Mouse (Mus musculus) gastrocnemius, adult 2 months (tissue): ENCODE measurements around the gene Kcnk3. TPM values are rescaled to one million over a fixed set of nuclear protein-coding genes. Genes with fewer than 3 reads are reported as not detected.

Experiments
- DNase-seq: peaks from one replicate; pipeline ENCODE4 v3.0.0; 2022
- H3K27ac ChIP-seq: fragments of 200-600 bp; 2 replicates; pipeline ENCODE4 v1.8.1; 2022; ENCODE audit warnings: mild to moderate bottlenecking
- H3K4me3 ChIP-seq: fragments of 200-600 bp; 2 replicates; pipeline ENCODE4 v1.8.1; 2022; ENCODE audit warnings: mild to moderate bottlenecking, moderate library complexity
- CTCF ChIP-seq: fragments of 200-600 bp; IDR thresholded peaks from 2 replicates; pipeline ENCODE4 v1.8.1; 2022; ENCODE audit warnings: antibody characterized with exemption, mild to moderate bottlenecking, moderate library complexity
- intact Hi-C: fragments of 180-260 bp; cut with DNase I; formaldehyde crosslinking; loops from one replicate; pipeline ENCODE4 v1.15.1; 2025
- long read RNA-seq, 2 experiments: library from polyadenylated mRNA; stranded (forward); transcript quantifications; one replicate each; pipeline ENCODE4 v2.0.0; 2021
- total RNA-seq, 2 experiments: library from RNA; stranded (reverse); gene quantifications; 2 replicates each; pipeline ENCODE4 v1.2.3; 2021

Kcnk3 gene
- total RNA-seq, result under 1 TPM; 0.26 to 0.33 TPM
- long read RNA-seq, experiment 1, partial matches to known transcripts, result 0 of 2 reads
- long read RNA-seq, experiment 1, other reads (novel, unspliced or antisense), result 1 of 2 reads
- long read RNA-seq, experiment 2, partial matches to known transcripts, result 0 of 2 reads
- long read RNA-seq, experiment 2, other reads (novel, unspliced or antisense), result 2 of 2 reads

DNA sequence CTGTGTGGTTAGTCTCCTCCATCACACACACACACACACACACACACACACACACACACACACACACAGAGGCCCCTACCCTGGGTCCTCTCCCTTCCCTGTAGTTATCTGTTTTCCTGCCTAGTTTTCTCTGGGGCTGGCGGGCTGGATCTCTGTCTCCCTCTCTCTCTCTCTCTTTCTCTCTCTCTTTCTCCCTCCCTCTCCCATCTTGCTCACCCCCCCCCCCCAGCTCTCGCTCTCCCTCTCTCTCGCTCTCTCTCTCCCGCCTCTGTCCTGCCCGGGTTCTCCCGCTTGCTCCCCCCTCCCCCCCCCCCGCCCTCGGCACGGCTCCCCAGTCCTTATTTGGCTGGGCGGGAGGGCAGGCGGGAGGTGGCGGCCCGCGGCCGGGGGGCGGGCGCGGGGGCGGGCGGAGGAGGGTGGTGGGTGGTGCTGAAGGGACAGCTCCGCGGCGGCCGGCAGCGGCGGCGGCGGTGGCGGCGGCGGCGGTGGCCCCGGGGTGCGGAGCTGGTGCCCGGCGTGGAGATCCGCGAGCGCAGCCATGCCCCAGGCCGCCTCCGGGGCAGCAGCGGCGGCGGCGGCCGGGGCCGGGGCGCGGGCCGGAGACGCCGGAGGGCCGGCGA lies at the start of gene Kcnk3:
Gene Kcnk3 (plus strand): TSS at position 490 of the 620 bp plus-strand sequence.
- H3K27ac ChIP-seq, result 0 out of 2 replicates have a peak within 1 kb of the TSS, but pooled peaks have one; percentile 24
- H3K4me3 ChIP-seq, result peak within 1 kb of the TSS; percentile 67
- intact Hi-C loops, result no loop called here
- peak; percentile 87 for DNase-seq
- TF ChIP-seq CTCF, result no peak

DNA sequence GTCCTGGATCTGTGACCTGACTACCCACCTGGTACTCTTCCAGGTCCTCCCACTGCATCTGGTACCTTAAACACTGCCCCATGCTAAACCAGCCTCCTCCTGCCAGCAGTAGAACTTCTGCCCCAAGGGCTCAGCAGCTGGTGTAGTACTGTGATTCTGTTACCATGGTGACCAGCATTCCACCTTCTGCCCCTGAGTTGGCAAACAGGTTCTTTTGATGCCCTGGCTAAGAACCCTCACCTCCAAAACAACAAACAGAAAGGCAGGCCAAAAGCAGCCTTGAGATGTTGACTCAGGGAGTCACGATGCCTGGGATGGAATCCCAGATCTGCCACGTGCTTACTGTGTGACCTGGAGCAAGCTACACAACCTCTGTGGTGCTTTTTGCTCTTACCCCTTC lies 42.3 kb upstream of the Kcnk3 start, which contains the start of gene Cib4:
Gene Cib4 (minus strand): TSS at position 139 of the 400 bp plus-strand sequence.
- DNase-seq, result no peak
- no peak within 1 kb of the TSS for H3K27ac ChIP-seq
- TF ChIP-seq CTCF, result no peak
- no peak within 1 kb of the TSS for H3K4me3 ChIP-seq
- intact Hi-C loops, result no loop called here

DNA sequence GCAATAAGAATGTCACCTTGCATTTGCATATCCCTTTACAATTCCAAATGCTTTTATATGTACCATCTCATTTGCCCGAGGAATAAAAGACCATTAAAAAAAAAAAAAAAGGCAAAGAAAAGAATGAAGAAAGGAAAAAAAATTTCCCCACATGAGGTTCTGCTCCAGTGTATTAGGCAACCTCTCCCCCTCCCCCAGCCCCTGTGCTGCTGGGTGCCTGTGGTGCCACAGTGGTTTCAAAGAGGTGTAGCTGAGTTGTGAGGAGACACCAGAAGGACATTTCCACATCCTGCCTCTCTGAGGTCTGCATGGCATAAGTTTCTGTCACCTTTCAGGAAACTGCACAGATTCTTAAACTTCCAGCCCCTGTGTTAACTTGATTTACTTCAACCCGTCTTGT lies 39.3 kb upstream of the Kcnk3 start:
- DNase-seq, result no peak
- TF ChIP-seq CTCF, result no peak
- Histone ChIP-seq H3K27ac (no peak overlapping the region), H3K4me3 (no peak overlapping the region)
- intact Hi-C loops, result no loop called here

DNA sequence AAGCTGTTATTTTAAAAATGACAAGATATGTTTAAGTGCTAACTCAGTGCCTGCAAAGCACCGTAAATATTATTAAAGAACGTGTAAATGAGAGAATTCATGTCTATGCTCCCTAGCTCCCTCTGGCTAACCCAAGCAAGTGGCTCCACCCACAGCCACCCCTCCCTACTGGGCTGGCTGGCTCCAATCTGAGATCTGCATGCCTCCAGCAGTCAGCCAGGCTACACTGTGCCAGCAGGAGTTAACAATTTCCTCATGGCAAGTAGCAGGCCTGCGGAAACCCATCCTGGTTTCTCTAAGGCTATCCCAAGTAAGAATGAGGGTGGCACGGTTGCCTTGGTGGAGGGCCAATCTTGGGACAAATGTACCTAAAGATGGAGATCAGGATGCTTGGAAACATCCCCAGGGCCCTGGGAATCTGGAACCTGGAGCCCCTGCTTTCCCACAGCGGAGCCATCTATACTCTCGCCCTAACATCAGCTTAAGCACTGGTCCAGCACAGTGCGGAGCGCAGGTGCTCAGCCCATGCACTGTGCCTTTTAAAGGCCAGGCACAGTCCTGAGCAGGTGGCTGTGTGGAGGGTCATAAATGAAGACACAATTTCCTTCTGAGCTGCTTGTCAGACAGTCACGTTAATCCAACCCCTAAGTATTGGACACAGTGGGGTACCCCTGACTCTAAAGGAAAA lies 37.5 kb upstream of the Kcnk3 start:
- H3K4me3 ChIP-seq, result no peak overlapping the region
- intact Hi-C loops, result no loop called here
- no peak for DNase-seq
- no peak overlapping the region for H3K27ac ChIP-seq
- no peak for TF ChIP-seq CTCF

DNA sequence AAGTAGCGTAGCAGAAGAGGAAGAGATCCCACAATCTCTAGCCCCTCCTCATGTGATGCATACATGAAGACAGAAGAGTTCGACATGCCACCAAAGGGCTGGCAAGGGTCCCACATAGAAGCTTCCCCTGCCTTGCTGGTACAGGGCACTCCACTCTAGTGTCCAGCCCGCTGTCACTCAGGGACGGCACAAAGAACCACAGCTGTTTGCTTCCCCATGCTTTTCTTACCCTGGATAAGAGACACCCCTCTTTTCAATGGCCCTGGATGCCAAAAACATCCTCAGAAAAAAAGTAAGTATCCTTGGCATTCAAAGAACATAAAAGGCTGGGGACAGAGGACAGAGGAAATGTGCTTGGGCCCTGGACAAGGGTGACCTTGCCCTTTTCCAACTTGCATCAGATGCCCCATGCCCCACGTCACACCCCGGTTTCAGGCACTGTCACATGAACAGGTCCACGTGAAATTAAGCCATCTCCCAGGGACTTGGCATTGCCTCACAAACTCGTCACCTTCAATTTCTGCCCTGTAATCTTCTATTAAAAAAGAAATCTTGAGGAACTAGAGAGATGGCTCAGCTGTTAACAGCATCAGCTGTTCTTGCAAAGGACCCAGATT lies 36.8 kb upstream of the Kcnk3 start:
- no peak for DNase-seq
- no peak overlapping the region for H3K4me3 ChIP-seq
- TF ChIP-seq CTCF, result no peak
- intact Hi-C loops, result no loop called here
- no peak overlapping the region for H3K27ac ChIP-seq

DNA sequence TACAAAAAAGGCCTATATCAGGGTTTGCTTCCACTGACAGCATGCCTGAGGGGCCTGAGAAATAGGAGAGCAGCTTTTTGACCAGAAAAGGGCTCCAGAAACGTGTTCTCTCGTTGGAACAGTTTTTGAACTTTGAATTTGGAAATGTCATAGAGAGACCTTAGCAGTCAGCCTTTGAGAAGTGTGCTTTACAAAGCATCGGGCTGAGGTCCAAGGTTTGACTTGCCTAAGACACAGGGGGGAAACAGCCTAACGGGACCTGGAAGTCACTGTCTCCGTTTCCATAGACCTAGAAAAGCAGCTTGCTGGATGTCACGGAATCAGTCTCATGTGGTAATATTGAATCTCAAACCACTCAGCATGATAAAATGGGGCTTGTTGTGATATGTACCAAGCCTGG lies 36.0 kb upstream of the Kcnk3 start:
- no peak for TF ChIP-seq CTCF
- intact Hi-C loops, result no loop called here
- no peak for DNase-seq
- no peak overlapping the region for H3K4me3 ChIP-seq
- no peak overlapping the region for H3K27ac ChIP-seq

DNA sequence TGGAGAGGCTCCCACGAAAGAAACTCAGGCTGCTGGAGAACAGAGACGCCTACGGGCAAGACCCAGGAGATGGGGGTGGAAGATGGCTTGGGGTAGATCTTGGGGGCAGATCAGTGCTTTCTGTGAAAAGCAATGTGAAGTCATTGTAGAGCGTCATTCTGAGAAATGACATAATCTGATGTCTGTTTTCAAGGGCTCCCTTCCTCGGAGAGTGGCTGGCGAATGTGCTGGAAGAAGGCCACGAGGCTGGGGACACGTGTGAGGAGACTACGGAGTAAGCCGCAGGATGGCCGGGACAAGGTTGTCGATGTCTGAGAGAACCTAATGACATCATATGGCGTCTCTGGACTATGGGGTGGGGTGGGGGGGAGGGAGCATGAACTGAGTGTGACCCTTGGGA lies 34.0 kb upstream of the Kcnk3 start:
- no peak overlapping the region for H3K27ac ChIP-seq
- no peak for TF ChIP-seq CTCF
- intact Hi-C loops, result no loop called here
- H3K4me3 ChIP-seq, result no peak overlapping the region
- no peak for DNase-seq

DNA sequence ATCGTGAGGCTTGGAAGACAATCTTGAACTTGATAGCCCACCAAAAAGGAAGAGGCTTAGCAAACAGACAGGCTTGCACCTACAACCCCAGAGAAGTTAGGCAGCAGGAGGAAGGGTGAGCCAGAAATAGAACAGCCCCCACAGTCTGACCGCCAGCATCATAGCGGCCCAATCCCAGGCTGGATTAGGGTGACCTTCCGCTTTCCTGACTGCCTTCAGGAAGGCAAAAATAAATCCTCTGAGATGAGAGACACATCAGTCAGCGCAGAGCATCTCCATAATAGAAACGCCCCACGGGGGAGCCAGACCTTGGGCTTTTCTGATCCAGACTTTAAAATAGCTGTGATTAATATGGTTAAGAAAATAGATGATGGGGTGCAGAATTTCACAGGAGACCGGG lies 33.0 kb upstream of the Kcnk3 start:
- no peak for TF ChIP-seq CTCF
- Histone ChIP-seq H3K4me3 (no peak overlapping the region), H3K27ac (no peak overlapping the region)
- no peak for DNase-seq
- intact Hi-C loops, result no loop called here

DNA sequence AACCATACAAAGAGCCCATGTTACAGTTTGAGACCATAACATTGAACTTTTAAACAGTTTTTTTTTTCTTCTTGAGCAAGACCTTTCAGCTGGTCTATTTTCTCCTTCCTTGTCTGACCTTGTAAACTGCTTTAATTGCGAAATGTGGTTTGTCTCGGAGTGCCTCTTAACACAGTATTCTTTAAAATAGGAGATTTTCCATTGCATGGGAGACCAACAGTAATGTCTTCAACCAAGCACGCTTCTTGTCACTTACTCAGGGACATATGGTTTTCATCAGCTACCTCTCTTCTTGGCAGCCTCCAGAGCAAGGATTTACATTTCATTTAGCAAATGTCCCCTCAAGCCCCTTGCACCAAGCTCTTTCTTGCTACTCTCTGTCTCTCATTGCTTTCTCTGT lies 31.7 kb upstream of the Kcnk3 start:
- intact Hi-C loops, result no loop called here
- H3K27ac ChIP-seq, result no peak overlapping the region
- TF ChIP-seq CTCF, result no peak
- H3K4me3 ChIP-seq, result no peak overlapping the region
- DNase-seq, result no peak

DNA sequence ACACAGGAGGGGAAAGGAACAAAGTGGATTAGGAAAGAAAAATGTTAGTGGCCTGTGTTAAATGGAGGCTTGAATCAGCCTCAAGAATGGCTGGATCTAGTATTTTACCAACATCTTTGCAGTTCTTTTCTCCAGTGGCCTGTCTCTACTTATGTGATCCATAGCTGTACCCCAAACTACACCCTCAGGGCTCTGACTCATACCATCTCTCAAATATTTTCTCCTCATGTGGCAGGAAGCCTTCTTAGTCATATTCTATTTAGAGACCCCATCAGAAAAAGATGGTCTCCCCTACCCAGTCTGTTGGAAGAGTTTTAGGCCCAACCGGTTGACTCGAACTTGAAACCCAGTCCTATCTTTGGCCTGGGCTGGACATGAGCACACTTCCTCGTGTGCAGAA lies 28.5 kb upstream of the Kcnk3 start:
- no peak for DNase-seq
- TF ChIP-seq CTCF, result no peak
- Histone ChIP-seq H3K27ac (no peak overlapping the region), H3K4me3 (no peak overlapping the region)
- intact Hi-C loops, result no loop called here

DNA sequence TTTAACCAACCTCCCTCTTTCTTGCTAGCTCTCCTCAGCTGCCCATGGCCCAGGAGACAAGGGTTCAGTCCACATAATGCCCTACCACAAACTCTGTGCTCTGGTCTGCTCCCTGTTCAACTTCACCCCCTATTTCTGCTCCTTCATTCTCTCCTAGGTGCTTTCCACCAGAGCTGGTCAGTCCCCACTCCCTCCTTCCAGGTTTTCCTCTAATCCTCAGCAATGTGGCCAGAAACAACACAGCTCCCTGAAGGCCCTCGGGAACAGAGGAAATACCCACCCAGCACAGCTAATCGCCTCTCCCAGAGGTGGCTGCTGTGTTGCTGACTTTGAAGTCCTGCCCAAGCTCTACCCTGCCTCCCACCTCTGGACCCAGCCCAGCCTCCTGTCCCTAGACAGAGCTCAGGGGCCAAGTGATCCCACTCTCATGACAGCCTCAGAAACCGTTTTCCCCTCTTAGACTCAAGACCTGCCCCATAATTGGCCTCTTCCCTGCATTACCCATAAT lies 27.9 kb upstream of the Kcnk3 start:
- intact Hi-C loops, result no loop called here
- H3K4me3 ChIP-seq, result no peak overlapping the region
- no peak overlapping the region for H3K27ac ChIP-seq
- DNase-seq, result no peak
- no peak for TF ChIP-seq CTCF

DNA sequence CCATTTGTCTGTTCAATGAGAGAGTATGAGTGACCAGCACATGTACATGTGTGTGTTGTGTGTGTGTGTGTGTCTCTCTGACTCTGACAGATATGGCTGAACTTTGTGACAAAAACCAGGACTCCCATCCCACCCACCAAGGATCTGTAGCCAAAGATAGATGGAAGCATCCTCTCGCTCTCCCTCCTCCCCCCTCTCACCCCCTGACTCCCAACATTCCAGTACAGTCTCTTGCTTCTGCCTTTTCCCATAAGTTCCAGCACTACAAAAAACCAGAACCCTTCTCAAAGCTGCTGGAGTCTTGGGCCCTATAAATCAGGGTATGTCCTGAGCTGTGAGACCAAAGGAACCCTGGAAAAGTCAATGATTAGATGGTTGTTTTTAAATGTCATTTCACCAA lies 19.5 kb upstream of the Kcnk3 start:
- DNase-seq, result no peak
- TF ChIP-seq CTCF, result no peak
- no peak overlapping the region for H3K4me3 ChIP-seq
- intact Hi-C loops, result no loop called here
- no peak overlapping the region for H3K27ac ChIP-seq

DNA sequence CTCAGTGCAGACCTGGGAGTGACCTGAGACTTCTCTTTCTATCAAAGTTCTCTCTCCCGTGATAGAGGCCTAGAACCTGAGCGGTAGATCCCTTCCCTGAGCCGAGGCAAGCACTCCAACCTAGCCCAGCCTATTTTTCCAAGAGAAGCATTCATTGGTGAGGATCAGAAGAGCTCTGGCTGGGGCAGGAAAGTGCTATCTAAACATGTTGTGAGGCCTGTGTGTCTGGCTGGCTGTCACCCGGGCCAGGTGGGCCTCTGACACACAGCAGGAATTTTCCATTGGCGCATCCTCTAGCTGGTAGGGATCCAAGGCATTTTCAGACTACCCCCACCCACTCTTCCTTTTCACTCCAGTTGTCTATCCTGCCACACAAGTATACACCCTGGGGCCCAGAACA lies 16.1 kb upstream of the Kcnk3 start:
- intact Hi-C loops, result no loop called here
- Histone ChIP-seq H3K27ac (no peak overlapping the region), H3K4me3 (no peak overlapping the region)
- TF ChIP-seq CTCF, result no peak
- DNase-seq, result no peak
